Mouse (Mus musculus): ENCODE results near the gene Eloa. TPM values are rescaled to one million over a fixed set of nuclear protein-coding genes. Genes with fewer than 3 reads are reported as not detected.

Gene Eloa
- total RNA-seq, 2 experiments from 2014 or later = 28.7 to 30.3 TPM

DNA sequence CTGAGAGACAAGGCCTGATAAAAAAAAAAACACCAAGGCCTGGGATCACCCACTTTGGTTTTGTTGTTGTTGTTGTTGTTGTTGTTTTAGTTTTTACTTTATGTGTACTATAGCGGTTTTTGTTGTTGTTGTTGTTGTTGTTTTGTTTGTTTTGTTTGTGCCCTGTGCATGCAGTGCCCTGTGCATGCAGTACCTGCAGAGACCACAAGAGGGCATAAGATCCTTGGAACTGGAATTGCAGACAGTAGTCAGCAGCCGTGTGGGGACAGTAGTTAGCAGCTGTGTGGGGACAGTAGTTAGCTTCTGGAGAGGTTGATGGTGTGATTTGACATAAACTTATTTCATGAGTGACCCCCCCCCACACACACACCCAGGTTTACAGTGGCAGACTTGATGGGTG lies 67.3 kb downstream of the Eloa start:
- DNase-seq = peak in 1 of 2 experiments; percentile 66

Other genes starting within 250 kb of the Eloa start
- 100 to 1,000 TPM in 1 of 2 experiments, 10 to 100 TPM in 1; 93.9 to 103 TPM for gene Srsf10, start 166.0 kb downstream of the Eloa start, total RNA-seq (2021)
- gene Pnrc2, start 147.9 kb downstream of the Eloa start, total RNA-seq (2021) = 10 to 100 TPM; 54.5 to 56.3 TPM
- under 1 TPM in 1 of 2 experiments, not detected in 1; 0.15 TPM for gene Cnr2, start 126.4 kb downstream of the Eloa start, total RNA-seq (2021)
- gene Fuca1, start 101.0 kb downstream of the Eloa start, total RNA-seq (2021) = 10 to 100 TPM; 33.4 to 43.1 TPM
- 10 to 100 TPM; 35.5 to 36.4 TPM for gene Hmgcl, start 75.3 kb downstream of the Eloa start, total RNA-seq (2021)
- gene Gale, start 58.0 kb downstream of the Eloa start, total RNA-seq (2021) = 10 to 100 TPM; 17.7 to 20.7 TPM
- 100 to 1,000 TPM in 1 of 2 experiments, 10 to 100 TPM in 1; 93.4 to 106 TPM for gene Lypla2, start 49.1 kb downstream of the Eloa start, total RNA-seq (2021)
- gene Pithd1, start 34.5 kb downstream of the Eloa start, total RNA-seq (2021) = 10 to 100 TPM; 87.4 to 89.4 TPM
- gene Rpl11, start 31.7 kb upstream of the Eloa start, total RNA-seq (2021) = 100 to 1,000 TPM; 284 to 295 TPM
- 10 to 100 TPM; 35.4 to 42.4 TPM for gene Id3, start 121.7 kb upstream of the Eloa start, total RNA-seq (2021)
- under 1 TPM; 0.63 to 0.72 TPM for gene E2f2, start 150.6 kb upstream of the Eloa start, total RNA-seq (2021)
- 1 to 10 TPM; 3.1 to 3.2 TPM for gene Asap3, start 184.6 kb upstream of the Eloa start, total RNA-seq (2021)
- under 1 TPM; 0.27 to 0.30 TPM for gene Tcea3, start 226.0 kb upstream of the Eloa start, total RNA-seq (2021)